Mouse (Mus musculus): ENCODE results near the gene Wdr66.

The Wdr66 gene

GRCm38 (mm10) chr5:123362911-123363310, 111.0 kb downstream of the Wdr66 start:
- no peak for DNase-seq

- peak; percentile 85 for DNase-seq
These were observed 112.5 kb downstream of the Wdr66 start for GRCm38 (mm10) chr5:123364302-123364971.

DNA sequence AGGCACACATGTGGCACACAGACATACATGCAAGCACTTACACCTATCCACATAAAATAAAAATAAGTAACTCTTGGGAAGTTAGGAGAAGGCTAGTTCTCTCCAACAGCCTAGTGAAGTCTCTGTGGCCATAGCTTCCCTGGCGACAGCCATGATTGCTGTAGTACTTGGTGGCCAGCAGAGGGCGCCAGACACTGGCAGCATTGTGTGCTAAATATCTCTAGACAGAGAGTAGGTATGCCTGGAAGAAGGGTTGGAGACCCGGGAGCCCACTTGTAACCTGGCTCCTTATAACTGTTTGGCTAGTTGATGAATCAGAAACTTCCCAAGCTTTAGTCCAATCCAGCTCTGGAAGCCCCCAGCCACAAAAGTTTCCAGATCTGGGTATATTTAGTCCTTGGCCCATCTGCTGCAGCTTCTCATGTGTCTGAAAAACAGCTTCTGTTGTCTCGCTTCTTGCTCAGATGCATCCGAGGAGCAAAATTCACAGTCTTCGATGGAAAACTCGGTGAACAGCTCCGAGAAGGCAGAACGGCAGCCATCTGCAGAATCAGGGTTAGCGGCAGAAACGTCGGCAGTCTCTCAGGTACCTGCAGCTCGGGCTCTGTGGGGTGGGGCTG, 117.1 kb downstream of the Wdr66 start:
- DNase-seq = no peak

- DNase-seq = no peak
These were observed 118.1 kb downstream of the Wdr66 start for GRCm38 (mm10) chr5:123370049-123370448.

GRCm38 (mm10) chr5:123375262-123375661, 123.4 kb downstream of the Wdr66 start:
- no peak for DNase-seq

- no peak for DNase-seq
These were observed 124.0 kb downstream of the Wdr66 start for GRCm38 (mm10) chr5:123375793-123376452.

GRCm38 (mm10) chr5:123376569-123376968, 124.7 kb downstream of the Wdr66 start:
- DNase-seq = peak; percentile 72
